Mouse (Mus musculus) hindbrain, embryonic 15.5 days (tissue): ENCODE measurements around the gene Washc3. TPM values are rescaled to one million over a fixed set of nuclear protein-coding genes. Genes with fewer than 3 reads are reported as not detected.

ENCODE experiments used
- ATAC-seq: fragments of 200-750 bp; cut with Nextera tagmentation; 2 replicates; pipeline ENCODE4 v1.8.0; 2017; ENCODE audit warnings: low read depth, moderate number of reproducible peaks, moderate TSS enrichment; ENCODE audit not compliant: low FRiP score
- H3K27ac ChIP-seq: fragments of 300-500 bp; sonication (generic); replicated peaks from 2 replicates; pipeline ENCODE4 v1.5.1; 2015; ENCODE audit warnings: mild to moderate bottlenecking, inconsistent platforms
- H3K27me3 ChIP-seq: fragments of 300-500 bp; sonication (generic); 2 replicates; pipeline ENCODE4 v1.6.1; 2015; ENCODE audit warnings: control low read depth, inconsistent platforms
- H3K36me3 ChIP-seq: fragments of 300-500 bp; sonication (generic); 2 replicates; pipeline ENCODE4 v1.6.1; 2015; ENCODE audit warnings: control low read depth, inconsistent platforms
- H3K4me1 ChIP-seq: fragments of 300-500 bp; sonication (generic); replicated peaks from 2 replicates; pipeline ENCODE4 v1.6.1; 2015; ENCODE audit warnings: control low read depth, inconsistent platforms
- H3K4me2 ChIP-seq: fragments of 300-500 bp; sonication (generic); 2 replicates; pipeline ENCODE4 v1.6.1; 2015; ENCODE audit warnings: moderate library complexity, mild to moderate bottlenecking, inconsistent platforms
- H3K4me3 ChIP-seq: fragments of 300-500 bp; sonication (generic); 2 replicates; pipeline ENCODE4 v1.5.1; 2015; ENCODE audit warnings: mild to moderate bottlenecking, inconsistent platforms
- H3K9ac ChIP-seq: fragments of 300-500 bp; sonication (generic); 2 replicates; pipeline ENCODE4 v1.6.1; 2015; ENCODE audit warnings: inconsistent platforms
- H3K9me3 ChIP-seq: fragments of 300-500 bp; sonication (generic); 2 replicates; pipeline ENCODE4 v1.6.1; 2016; ENCODE audit warnings: control low read depth, inconsistent platforms
- WGBS: fragments of 180-500 bp; shearing (Covaris S2); methylation state at CpG from one replicate; pipeline ENCODE4 v1.1.7; 2015; 5-methylcytosine and 5-hydroxymethylcytosine counted together
- polyA plus RNA-seq: library from polyadenylated mRNA; unstranded; fragments of >200 nt; fragmentation: Nextera tagmentation; extraction: Ambion mirVana; gene quantifications from 2 replicates; pipeline ENCODE4 v1.2.1, GENCODE M21; 2015

The Washc3 gene
- polyA plus RNA-seq, 1 experiment from 2014 or later, result 39.2 TPM

DNA sequence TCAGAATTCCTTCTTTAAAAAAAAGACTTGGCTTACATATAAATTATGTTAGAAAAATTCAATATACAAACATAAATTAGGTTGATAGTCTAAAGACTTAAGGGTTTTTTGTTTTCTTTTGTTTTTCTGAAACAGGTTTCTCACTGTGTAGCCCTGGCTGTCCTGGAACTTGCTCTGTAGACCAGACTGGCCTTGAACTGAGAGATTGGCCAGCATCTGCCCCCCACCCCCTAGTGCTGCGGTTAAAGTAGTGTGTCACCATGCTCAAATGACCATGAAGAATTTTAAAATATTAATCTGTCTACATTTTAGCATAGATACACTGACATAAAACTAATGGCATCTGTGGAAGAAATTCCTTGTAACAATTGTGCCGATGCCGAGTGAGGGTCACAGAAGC is 17.3 kb downstream of the Washc3 start:
- no peak overlapping the region for H3K9ac ChIP-seq
- H3K4me2 ChIP-seq, result no peak overlapping the region
- no peaks in the 10 kb centered on the region for H3K27me3 ChIP-seq
- 95% methylated on average over 3 of the region's 3 CpGs for WGBS
- no peaks in the 10 kb centered on the region for H3K9me3 ChIP-seq
- peaks cover 13% of the 10 kb centered on the region; the same call in 1 of the 2 replicates for H3K36me3 ChIP-seq
- H3K4me1 ChIP-seq, result no peaks in the 10 kb centered on the region
- H3K4me3 ChIP-seq, result no peak overlapping the region
- H3K27ac ChIP-seq, result no peak overlapping the region
- ATAC-seq, result no peak

DNA sequence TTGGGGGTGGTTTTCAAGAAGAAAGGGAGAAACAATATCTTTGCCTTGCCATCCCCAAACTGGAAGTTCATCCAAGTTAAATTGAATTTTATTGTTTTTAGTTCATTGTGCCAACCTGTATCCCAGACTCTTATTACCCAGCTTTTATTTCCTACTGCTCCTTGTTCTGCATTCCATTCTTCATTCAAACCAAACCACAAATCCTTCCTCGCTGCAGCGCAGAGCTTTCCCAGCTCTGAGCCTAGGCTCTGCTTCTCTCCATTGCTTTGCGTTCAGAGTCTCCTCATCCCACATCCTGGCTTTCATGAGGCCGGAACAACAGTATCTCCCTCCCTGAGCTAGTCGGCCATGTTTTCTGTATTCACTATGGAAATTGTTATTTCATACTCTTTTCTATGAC is 20.8 kb downstream of the Washc3 start:
- peaks cover 11% of the 10 kb centered on the region; the same call in 1 of the 2 replicates for H3K36me3 ChIP-seq
- H3K27me3 ChIP-seq, result no peaks in the 10 kb centered on the region
- 91% methylated on average over 5 of the region's 5 CpGs for WGBS
- H3K9ac ChIP-seq, result no peak overlapping the region
- H3K9me3 ChIP-seq, result no peaks in the 10 kb centered on the region
- no peaks in the 10 kb centered on the region for H3K4me1 ChIP-seq
- ATAC-seq, result no peak
- H3K4me2 ChIP-seq, result no peak overlapping the region
- no peak overlapping the region for H3K4me3 ChIP-seq
- no peak overlapping the region for H3K27ac ChIP-seq

DNA sequence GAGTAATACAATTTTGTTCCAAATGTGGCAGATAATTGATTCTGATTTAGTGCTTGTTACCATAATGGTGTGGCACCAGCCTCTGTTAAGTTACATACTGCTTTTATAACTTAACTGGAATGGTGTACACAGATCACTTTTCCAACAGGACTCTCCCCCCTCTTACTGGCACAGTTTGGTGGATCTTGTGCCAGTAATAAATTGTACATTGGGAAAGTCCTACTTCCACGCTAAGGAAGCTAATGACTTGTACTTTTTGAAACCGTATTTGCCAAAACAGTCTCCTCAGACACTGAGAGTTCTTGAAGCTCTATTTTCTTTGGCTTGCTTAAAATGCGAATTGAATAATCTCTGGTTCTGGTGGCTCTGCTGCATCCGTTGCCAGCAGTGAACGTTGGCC is 24.5 kb downstream of the Washc3 start:
- Histone ChIP-seq H3K4me1 (no peaks in the 10 kb centered on the region), H3K27me3 (no peaks in the 10 kb centered on the region), H3K4me3 (no peak overlapping the region), H3K9ac (no peak overlapping the region), H3K9me3 (no peaks in the 10 kb centered on the region), H3K27ac (no peak overlapping the region), H3K4me2 (no peak overlapping the region), H3K36me3 (0 out of 2 replicates have a peak, but pooled peaks cover 3% of the 10 kb centered on the region)
- 90% methylated on average over 5 of the region's 5 CpGs for WGBS
- no peak for ATAC-seq

GRCm38 (mm10) chr10:88227962-88228361 is 27.1 kb downstream of the Washc3 start:
- no peak for ATAC-seq
- WGBS, result 100% methylated on average over 2 of the region's 2 CpGs
- no peak overlapping the region for H3K9ac ChIP-seq
- H3K4me3 ChIP-seq, result no peak overlapping the region
- no peaks in the 10 kb centered on the region for H3K27me3 ChIP-seq
- H3K4me1 ChIP-seq, result no peaks in the 10 kb centered on the region
- H3K9me3 ChIP-seq, result no peaks in the 10 kb centered on the region
- no peak overlapping the region for H3K4me2 ChIP-seq
- H3K36me3 ChIP-seq, result 0 out of 2 replicates have a peak, but pooled peaks cover 3% of the 10 kb centered on the region
- no peak overlapping the region for H3K27ac ChIP-seq

DNA sequence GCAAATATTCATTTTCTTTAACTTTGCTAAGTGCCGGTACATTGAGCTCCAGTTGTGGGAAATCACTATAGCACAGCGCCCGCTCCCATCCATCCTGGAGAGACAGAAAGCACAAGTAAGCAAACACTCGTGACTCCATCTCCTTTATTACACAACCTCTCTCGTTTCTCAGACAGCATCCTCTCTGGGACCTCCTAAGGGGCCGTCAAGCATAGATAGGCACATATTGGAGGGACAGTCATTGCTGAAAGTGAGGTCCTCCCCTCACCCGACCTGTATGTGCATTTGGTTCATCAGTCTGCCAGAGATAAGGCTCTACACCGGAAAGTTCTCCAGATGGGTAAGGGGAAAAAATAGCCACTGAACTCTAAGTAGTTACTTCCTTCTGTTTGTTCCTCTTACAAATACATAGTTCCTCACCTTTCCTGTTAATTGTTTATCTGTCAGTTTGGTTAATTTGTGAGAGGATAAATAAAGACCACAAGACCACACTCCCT is 27.7 kb downstream of the Washc3 start:
- no peak overlapping the region for H3K27ac ChIP-seq
- 78% methylated on average over 8 of the region's 8 CpGs for WGBS
- H3K9ac ChIP-seq, result no peak overlapping the region
- H3K9me3 ChIP-seq, result no peaks in the 10 kb centered on the region
- H3K27me3 ChIP-seq, result no peaks in the 10 kb centered on the region
- no peak overlapping the region for H3K4me3 ChIP-seq
- ATAC-seq, result no peak
- H3K4me1 ChIP-seq, result no peaks in the 10 kb centered on the region
- H3K36me3 ChIP-seq, result 0 out of 2 replicates have a peak, but pooled peaks cover 3% of the 10 kb centered on the region
- no peak overlapping the region for H3K4me2 ChIP-seq

GRCm38 (mm10) chr10:88231671-88232070 is 30.8 kb downstream of the Washc3 start:
- no peak overlapping the region for H3K4me3 ChIP-seq
- no peaks in the 10 kb centered on the region for H3K36me3 ChIP-seq
- no peak overlapping the region for H3K4me2 ChIP-seq
- no peaks in the 10 kb centered on the region for H3K9me3 ChIP-seq
- no peak overlapping the region for H3K9ac ChIP-seq
- no peak for ATAC-seq
- WGBS, result 83% methylated on average over 8 of the region's 8 CpGs
- no peaks in the 10 kb centered on the region for H3K4me1 ChIP-seq
- no peaks in the 10 kb centered on the region for H3K27me3 ChIP-seq
- H3K27ac ChIP-seq, result no peak overlapping the region

DNA sequence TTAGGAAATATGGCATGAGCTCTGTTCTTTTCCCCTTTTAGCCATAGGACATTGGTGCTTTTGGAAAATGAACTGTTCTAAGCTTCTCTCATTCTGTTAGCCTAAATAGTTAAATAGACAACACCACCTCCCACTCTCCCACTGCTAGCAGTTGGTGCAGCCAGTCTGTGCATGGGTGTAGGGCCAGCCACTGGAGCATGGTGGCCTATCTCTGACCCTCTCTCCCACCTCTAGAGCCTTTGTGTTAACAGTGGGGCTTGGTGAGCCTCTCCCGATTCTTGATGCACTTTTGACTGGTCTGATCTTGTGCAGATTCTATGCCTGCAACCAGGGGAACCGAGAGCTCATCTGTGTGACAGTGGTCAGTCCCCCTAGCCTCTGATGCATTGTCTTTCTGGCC is 31.9 kb downstream of the Washc3 start:
- WGBS, result 83% methylated on average over 2 of the region's 2 CpGs
- no peak overlapping the region for H3K9ac ChIP-seq
- H3K27me3 ChIP-seq, result no peaks in the 10 kb centered on the region
- H3K4me2 ChIP-seq, result no peak overlapping the region
- no peak overlapping the region for H3K4me3 ChIP-seq
- no peaks in the 10 kb centered on the region for H3K9me3 ChIP-seq
- no peaks in the 10 kb centered on the region for H3K4me1 ChIP-seq
- no peak overlapping the region for H3K27ac ChIP-seq
- peaks cover 2% of the 10 kb centered on the region; the same call in 1 of the 2 replicates for H3K36me3 ChIP-seq
- no peak for ATAC-seq

- Histone ChIP-seq H3K9ac (no peak overlapping the region), H3K27me3 (no peaks in the 10 kb centered on the region), H3K4me3 (no peak overlapping the region), H3K36me3 (peaks cover 10% of the 10 kb centered on the region; the same call in 1 of the 2 replicates), H3K4me1 (no peaks in the 10 kb centered on the region), H3K9me3 (no peaks in the 10 kb centered on the region), H3K4me2 (no peak overlapping the region), H3K27ac (no peak overlapping the region)
- no peak for ATAC-seq
- WGBS, result 94% methylated on average over 13 of the region's 13 CpGs
Measured at GRCm38 (mm10) chr10:88244681-88245080, 43.8 kb downstream of the Washc3 start.

DNA sequence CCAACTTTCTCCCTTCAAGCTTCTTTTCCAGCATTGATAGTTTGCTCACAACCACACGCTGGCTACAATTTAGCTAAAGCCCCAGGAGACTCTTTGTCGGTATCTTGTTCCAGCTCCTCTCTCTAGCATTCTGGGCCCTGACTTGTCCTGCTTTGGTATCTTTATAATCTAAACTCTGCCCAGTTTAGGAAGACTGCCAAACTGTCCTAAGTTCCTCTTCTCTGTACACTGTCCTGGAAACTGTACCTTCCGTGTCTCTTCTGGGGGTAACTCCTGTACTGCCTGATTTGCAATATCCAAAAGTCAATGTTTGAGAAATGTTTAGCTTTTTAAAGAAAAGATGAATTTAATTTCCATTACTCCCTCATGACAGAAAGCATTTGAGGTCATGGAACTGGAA is 49.4 kb downstream of the Washc3 start:
- 82% methylated on average over 3 of the region's 3 CpGs for WGBS
- ATAC-seq, result no peak
- H3K27me3 ChIP-seq, result no peaks in the 10 kb centered on the region
- H3K4me1 ChIP-seq, result no peaks in the 10 kb centered on the region
- no peak overlapping the region for H3K27ac ChIP-seq
- no peaks in the 10 kb centered on the region for H3K9me3 ChIP-seq
- H3K36me3 ChIP-seq, result no peaks in the 10 kb centered on the region
- H3K4me3 ChIP-seq, result no peak overlapping the region
- no peak overlapping the region for H3K4me2 ChIP-seq
- no peak overlapping the region for H3K9ac ChIP-seq

GRCm38 (mm10) chr10:88252121-88252862 is 51.4 kb downstream of the Washc3 start:
- no peak for ATAC-seq
- WGBS, result 70% methylated on average over 9 of the region's 9 CpGs

GRCm38 (mm10) chr10:88255556-88255955 is 54.7 kb downstream of the Washc3 start:
- no peaks in the 10 kb centered on the region for H3K4me1 ChIP-seq
- ATAC-seq, result no peak
- H3K4me2 ChIP-seq, result no peak overlapping the region
- H3K36me3 ChIP-seq, result no peaks in the 10 kb centered on the region
- H3K27me3 ChIP-seq, result no peaks in the 10 kb centered on the region
- no peak overlapping the region for H3K27ac ChIP-seq
- WGBS, result 94% methylated on average over 2 of the region's 2 CpGs
- H3K4me3 ChIP-seq, result no peak overlapping the region
- no peaks in the 10 kb centered on the region for H3K9me3 ChIP-seq
- no peak overlapping the region for H3K9ac ChIP-seq

More at GRCm38 (mm10) chr10:88252121-88252862, 51.4 kb downstream of the Washc3 start:
- no peak overlapping the region for H3K27ac ChIP-seq
- H3K4me2 ChIP-seq, result no peak overlapping the region
- H3K4me3 ChIP-seq, result no peak overlapping the region
- no peaks in the 10 kb centered on the region for H3K9me3 ChIP-seq
- H3K9ac ChIP-seq, result no peak overlapping the region
- no peaks in the 10 kb centered on the region for H3K4me1 ChIP-seq
- H3K27me3 ChIP-seq, result no peaks in the 10 kb centered on the region
- H3K36me3 ChIP-seq, result no peaks in the 10 kb centered on the region

DNA sequence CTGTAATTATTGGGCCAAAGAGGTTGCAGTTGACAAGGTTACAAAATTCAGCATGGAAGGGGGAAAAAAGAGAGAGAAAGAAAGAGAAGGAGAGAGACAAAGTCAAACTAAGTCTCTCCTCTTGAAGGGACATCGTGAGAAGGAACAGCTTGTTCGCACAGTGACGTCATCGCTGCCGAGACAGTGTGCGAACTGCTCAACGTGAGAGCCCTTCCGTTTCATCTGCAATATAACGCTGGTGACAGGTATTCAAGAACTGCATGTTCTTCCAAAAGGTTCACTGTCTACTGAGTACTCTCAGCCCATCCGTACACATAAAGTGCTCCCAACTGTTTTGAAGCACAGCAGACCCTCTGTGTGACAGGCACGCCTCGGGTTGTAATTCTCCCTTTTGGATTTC is 59.4 kb downstream of the Washc3 start:
- Histone ChIP-seq H3K4me1 (no peaks in the 10 kb centered on the region), H3K27ac (no peak overlapping the region), H3K4me2 (no peak overlapping the region), H3K27me3 (no peaks in the 10 kb centered on the region), H3K9me3 (no peaks in the 10 kb centered on the region), H3K4me3 (no peak overlapping the region), H3K9ac (no peak overlapping the region), H3K36me3 (no peaks in the 10 kb centered on the region)
- WGBS, result 87% methylated on average over 12 of the region's 12 CpGs
- no peak for ATAC-seq
